Mouse (Mus musculus) lung, adult 2 months (tissue): ENCODE measurements around the gene Dexi.

Experiments
- CTCF ChIP-seq: fragments of 200-500 bp; IDR thresholded peaks from 2 replicates; pipeline ENCODE4 v1.5.1; 2011; ENCODE audit warnings: mild to moderate bottlenecking, low read length, control low read depth; ENCODE audit not compliant: insufficient read depth
- POLR2A ChIP-seq: fragments of 200-500 bp; IDR thresholded peaks from 2 replicates; pipeline ENCODE4 v1.6.1; 2011; ENCODE audit warnings: low read depth, mild to moderate bottlenecking, control low read depth, low read length, borderline replicate concordance; ENCODE audit errors: extremely low read depth

GRCm38 (mm10) chr16:10577548-10577947, 34.7 kb upstream of the Dexi start:
- TF ChIP-seq CTCF (no peak), POLR2A (no peak)
